In genomic region chr4:140815996-140816917, GRCm38 (mm10) we compare ENCODE assay signal across 10 mouse cellular contexts. TPM values are rescaled to one million over a fixed set of nuclear protein-coding genes. Genes with fewer than 3 reads are reported as not detected.
DNase-seq lines count a peak whose midpoint lies in the region; ATAC-seq lines count a peak whose summit lies in the region.
"Had no signal": no experiment of that assay in that cellular context is flagged by ENCODE, and none has a peak within 500 bp of the region (broad histone marks: within the 10 kb centered on the region; RNA-seq: fewer than 3 reads in every experiment).

No protein-coding gene starts in this region.

- no peaks in the 10 kb centered on the region for H3K36me3 ChIP-seq in megakaryocyte, embryonic 14.5 days (replicated peaks; ENCODE audit: low read length)

- peak; percentile 23 for DNase-seq in adrenal gland, adult 8-10 months
- peak; percentile 90 to 92 for DNase-seq in kidney, postnatal 25 days
- DNase-seq in mesoderm, embryonic 11.5 days (ENCODE audit: low read depth, low spot score) = peak; percentile 26
- DNase-seq in frontal cortex, postnatal 14 days (ENCODE audit: low spot score in 2 of 2) = no peak
- DNase-seq in left cerebral cortex, postnatal 14 days (ENCODE audit: low spot score in 2 of 2) = no peak
- no peak for DNase-seq in urinary bladder, postnatal 10 days (ENCODE audit: low spot score)

- no peak; the same call in 1 of the 2 replicates for ATAC-seq in megakaryocyte, adult 5-6 weeks (ENCODE audit: poor library complexity, severe bottlenecking)

- H3K9me3 ChIP-seq in megakaryocyte, embryonic 14.5 days = no peaks in the 10 kb centered on the region

- peaks cover 11% of the 10 kb centered on the region for H3K27me3 ChIP-seq in megakaryocyte, embryonic 14.5 days (replicated peaks)

- H3K4me1 ChIP-seq in megakaryocyte, embryonic 14.5 days = peaks cover 58% of the 10 kb centered on the region

- intact Hi-C loops in left cerebral cortex, postnatal 14 days (cut with DNase I) = no loop called here

- H3K4me3 ChIP-seq in megakaryocyte, embryonic 14.5 days (replicated peaks) = peak overlapping the region; percentile 78

RNA-seq across cellular contexts. Expression of gene Padi3, which starts 5.8 kb away (rescaled TPM):
- polyA plus RNA-seq in megakaryocyte, embryonic 14.5 days (2012; ENCODE audit: insufficient read depth, low replicate concordance) = 0.02 TPM in 1 of 2 replicates, not detected in the other
- total RNA-seq in megakaryocyte, adult 5-6 weeks (2015) = 0.27 and 0.51 TPM in 2 replicates
- 0.26 TPM in 1 of 2 replicates, not detected in the other for total RNA-seq in megakaryocyte, adult 5-6 weeks (2017)
- not detected for total RNA-seq in adrenal gland, adult 8-10 months (2022)
- total RNA-seq in left cerebral cortex, postnatal 14 days (2021) = under 1 TPM in 1 of 2 experiments, not detected in 1; 0.11 TPM
- total RNA-seq: adrenal gland, adult 18-20 months had no signal

RNA-seq across cellular contexts. Expression of gene Padi1, which starts 29.3 kb away (rescaled TPM):
- polyA plus RNA-seq in megakaryocyte, embryonic 14.5 days (2012; ENCODE audit: insufficient read depth, low replicate concordance) = 0.29 TPM in 1 of 2 replicates, not detected in the other
- not detected in 2 replicates for total RNA-seq in megakaryocyte, adult 5-6 weeks (2015)
- total RNA-seq in megakaryocyte, adult 5-6 weeks (2017) = not detected in 2 replicates
- total RNA-seq in adrenal gland, adult 8-10 months (2022) = not detected
- not detected for total RNA-seq in left cerebral cortex, postnatal 14 days (2021)
- total RNA-seq: adrenal gland, adult 18-20 months had no signal
- polyA plus RNA-seq: macrophage had no signal

RNA-seq across cellular contexts. Expression of gene Padi4, which starts 42.2 kb away (rescaled TPM):
- 3.1 and 5.3 TPM in 2 replicates for polyA plus RNA-seq in megakaryocyte, embryonic 14.5 days (2012; ENCODE audit: insufficient read depth, low replicate concordance)
- 54.2 and 58.1 TPM in 2 replicates for total RNA-seq in megakaryocyte, adult 5-6 weeks (2015)
- total RNA-seq in megakaryocyte, adult 5-6 weeks (2017) = 60.7 and 63.3 TPM in 2 replicates
- total RNA-seq in adrenal gland, adult 8-10 months (2022) = 1 to 10 TPM in 1 of 4 experiments, under 1 TPM in 3; 0.27 to 1.1 (median 0.35) TPM
- not detected for total RNA-seq in left cerebral cortex, postnatal 14 days (2021)

Comparison
In these comparisons a context has a peak if more than half of its experiments do, and no peak if none do; other contexts are left out.
1. DNase-seq: peak in adrenal gland, adult 8-10 months (single experiment), kidney, postnatal 25 days (2 of 2) and mesoderm, embryonic 11.5 days (single experiment); none in frontal cortex, postnatal 14 days (0 of 2), left cerebral cortex, postnatal 14 days (0 of 2) and urinary bladder, postnatal 10 days (single experiment).
2. RNA of gene Padi4, which starts 42.2 kb away (total RNA-seq): 54.2 to 63.3 TPM in megakaryocyte, adult 5-6 weeks; 0.27 to 1.1 TPM in adrenal gland, adult 8-10 months and not detected in left cerebral cortex, postnatal 14 days; every median in the first group is over 10 times any median in the second.